Mouse (Mus musculus): ENCODE measurements at regions not wholly inside any gene's neighbourhood (a gene's known extent, or its start where the extent isn't known, plus 50 kb on each side); places are given as distances from the start of the nearest gene placed in this dataset.

DNA sequence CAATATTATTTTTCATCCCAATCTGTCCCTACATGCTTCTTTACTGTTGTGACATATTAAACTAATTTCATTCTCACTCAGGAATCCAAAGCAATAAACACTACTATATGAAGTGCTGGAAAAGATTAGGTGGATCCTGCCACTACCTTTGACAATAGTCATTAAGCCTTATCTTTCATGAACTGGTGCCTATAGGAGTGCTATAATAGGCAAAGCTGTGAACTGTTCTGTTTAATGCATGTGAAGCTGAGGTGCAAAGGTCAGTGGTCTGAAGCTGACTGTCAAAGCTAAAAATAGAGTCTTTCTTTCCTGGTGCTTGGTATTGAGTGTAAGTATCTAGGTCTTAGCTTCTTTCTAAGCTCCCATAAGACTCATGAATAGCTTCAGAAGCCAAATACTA is 336.6 kb downstream of the Parp8 start:
- no peaks in the 10 kb centered on the region for H3K9me3 ChIP-seq (replicated peaks; ENCODE audit: control insufficient read depth, low read length)
- no peaks in the 10 kb centered on the region for H3K27me3 ChIP-seq (ENCODE audit: control insufficient read depth, insufficient read depth, low read length)
- H3K4me2 ChIP-seq (ENCODE audit: low read depth, low read length): no peak overlapping the region
- H3K4me3 ChIP-seq (ENCODE audit: low read depth, low read length): no peak overlapping the region
- H3K36me3 ChIP-seq (replicated peaks; ENCODE audit: control insufficient read depth, insufficient read depth, low read depth, low read length): no peaks in the 10 kb centered on the region
- DNase-seq (ENCODE audit: low spot score) (no peak), ATAC-seq (replicated peaks; ENCODE audit: insufficient number of reproducible peaks, low FRiP score, low TSS enrichment, low read depth) (no peak)
- no peak overlapping the region for H3K27ac ChIP-seq (replicated peaks; ENCODE audit: low read depth, low read length)
- H3K4me1 ChIP-seq (ENCODE audit: control insufficient read depth, insufficient read depth, low read length): no peaks in the 10 kb centered on the region
- H3K9ac ChIP-seq (replicated peaks; ENCODE audit: low read length): no peak overlapping the region

Data from embryonic facial prominence, embryonic 11.5 days (tissue).